Mouse (Mus musculus) forebrain, embryonic 16.5 days (tissue): ENCODE results near the gene Thsd7a. TPM values are rescaled to one million over a fixed set of nuclear protein-coding genes. Genes with fewer than 3 reads are reported as not detected.

Source experiments
- ATAC-seq: fragments of 200-750 bp; cut with Nextera tagmentation; 2 replicates; pipeline ENCODE4 v1.8.0; 2017; ENCODE audit warnings: mild to moderate bottlenecking, moderate library complexity
- H3K27ac ChIP-seq: fragments of 300-500 bp; sonication (generic); 2 replicates; pipeline ENCODE4 v1.5.1; 2014; ENCODE audit warnings: low read length, control low read depth
- H3K27me3 ChIP-seq: fragments of 300-500 bp; sonication (generic); replicated peaks from 2 replicates; pipeline ENCODE4 v1.6.1; 2014; ENCODE audit warnings: low read length; ENCODE audit not compliant: control insufficient read depth, insufficient read depth
- H3K36me3 ChIP-seq: fragments of 300-500 bp; sonication (generic); 2 replicates; pipeline ENCODE4 v1.6.1; 2014; ENCODE audit not compliant: control insufficient read depth, insufficient read depth
- H3K4me1 ChIP-seq: fragments of 300-500 bp; sonication (generic); replicated peaks from 2 replicates; pipeline ENCODE4 v1.6.1; 2014; ENCODE audit warnings: low read length; ENCODE audit not compliant: control insufficient read depth, insufficient read depth
- H3K4me2 ChIP-seq: fragments of 300-500 bp; sonication (generic); 2 replicates; pipeline ENCODE4 v1.6.1; 2014; ENCODE audit warnings: mild to moderate bottlenecking, low read length, control low read depth
- H3K4me3 ChIP-seq: fragments of 300-500 bp; sonication (generic); replicated peaks from 2 replicates; pipeline ENCODE4 v1.5.1; 2014; ENCODE audit warnings: mild to moderate bottlenecking, low read length, control low read depth
- H3K9ac ChIP-seq: fragments of 300-500 bp; sonication (generic); replicated peaks from 2 replicates; pipeline ENCODE4 v1.6.1; 2014; ENCODE audit warnings: low read depth, low read length, control low read depth
- H3K9me3 ChIP-seq: fragments of 300-500 bp; sonication (generic); 2 replicates; pipeline ENCODE4 v1.6.1; 2016; ENCODE audit warnings: low read length; ENCODE audit not compliant: control insufficient read depth
- WGBS: fragments of 180-500 bp; shearing (Covaris S2); extraction: QIAGEN DNeasy Blood & Tissue Kit; methylation state at CpG from one replicate; pipeline ENCODE4 v1.1.7; 2014; 5-methylcytosine and 5-hydroxymethylcytosine counted together
- polyA plus RNA-seq: library from polyadenylated mRNA; unstranded; fragments of >200 nt; fragmentation: Nextera tagmentation; extraction: Ambion mirVana; gene quantifications from 2 replicates; pipeline ENCODE4 v1.2.1, GENCODE M21; 2015

The Thsd7a gene
- polyA plus RNA-seq, 1 experiment from 2014 or later, result 12.8 TPM

GRCm38 (mm10) chr6:12454132-12454531 lies 295.1 kb downstream of the Thsd7a start:
- ATAC-seq, result no peak
- 79% methylated on average over 3 of the region's 3 CpGs for WGBS
- Histone ChIP-seq H3K27ac (no peak overlapping the region), H3K4me3 (no peak overlapping the region), H3K4me2 (no peak overlapping the region), H3K4me1 (no peaks in the 10 kb centered on the region), H3K9ac (no peak overlapping the region), H3K9me3 (no peaks in the 10 kb centered on the region), H3K36me3 (no peaks in the 10 kb centered on the region), H3K27me3 (no peaks in the 10 kb centered on the region)

- WGBS, result 82% methylated on average over 3 of the region's 3 CpGs
- no peak for ATAC-seq
- no peak overlapping the region for H3K4me2 ChIP-seq
Measured at GRCm38 (mm10) chr6:12448851-12449250, 300.4 kb downstream of the Thsd7a start.

GRCm38 (mm10) chr6:12445486-12445885 lies 303.7 kb downstream of the Thsd7a start:
- H3K4me2 ChIP-seq, result no peak overlapping the region
- no peak overlapping the region for H3K4me3 ChIP-seq
- H3K4me1 ChIP-seq, result no peaks in the 10 kb centered on the region
- 93% methylated on average over 2 of the region's 2 CpGs for WGBS
- H3K9me3 ChIP-seq, result no peaks in the 10 kb centered on the region
- no peaks in the 10 kb centered on the region for H3K27me3 ChIP-seq
- H3K27ac ChIP-seq, result no peak overlapping the region
- no peak overlapping the region for H3K9ac ChIP-seq
- ATAC-seq, result no peak
- no peaks in the 10 kb centered on the region for H3K36me3 ChIP-seq

More at GRCm38 (mm10) chr6:12448851-12449250, 300.4 kb downstream of the Thsd7a start:
- H3K27ac ChIP-seq, result no peak overlapping the region
- H3K9me3 ChIP-seq, result no peaks in the 10 kb centered on the region
- H3K36me3 ChIP-seq, result no peaks in the 10 kb centered on the region
- H3K27me3 ChIP-seq, result no peaks in the 10 kb centered on the region
- H3K9ac ChIP-seq, result no peak overlapping the region
- no peaks in the 10 kb centered on the region for H3K4me1 ChIP-seq
- H3K4me3 ChIP-seq, result no peak overlapping the region

GRCm38 (mm10) chr6:12439561-12439960 lies 309.6 kb downstream of the Thsd7a start:
- no peak overlapping the region for H3K27ac ChIP-seq
- H3K4me2 ChIP-seq, result no peak overlapping the region
- H3K36me3 ChIP-seq, result no peaks in the 10 kb centered on the region
- H3K9me3 ChIP-seq, result no peaks in the 10 kb centered on the region
- ATAC-seq, result no peak
- H3K4me1 ChIP-seq, result no peaks in the 10 kb centered on the region
- no peaks in the 10 kb centered on the region for H3K27me3 ChIP-seq
- no peak overlapping the region for H3K4me3 ChIP-seq
- no peak overlapping the region for H3K9ac ChIP-seq

GRCm38 (mm10) chr6:12419070-12419469 lies 330.1 kb downstream of the Thsd7a start:
- Histone ChIP-seq H3K4me2 (no peak overlapping the region), H3K27me3 (no peaks in the 10 kb centered on the region), H3K36me3 (no peaks in the 10 kb centered on the region), H3K27ac (no peak overlapping the region), H3K4me3 (no peak overlapping the region), H3K4me1 (no peaks in the 10 kb centered on the region), H3K9me3 (no peaks in the 10 kb centered on the region), H3K9ac (no peak overlapping the region)
- whole genome bisulfite sequencing, result 94% methylated on average over 10 of the region's 10 CpGs
- no peak for ATAC-seq

- no peaks in the 10 kb centered on the region for H3K4me1 ChIP-seq
- 44% methylated on average over 4 of the region's 4 CpGs for WGBS
- ATAC-seq, result no peak
Measured at GRCm38 (mm10) chr6:12416976-12417375, 332.2 kb downstream of the Thsd7a start.

GRCm38 (mm10) chr6:12404441-12404840 lies 344.8 kb downstream of the Thsd7a start:
- Histone ChIP-seq H3K4me2 (no peak overlapping the region), H3K4me1 (no peaks in the 10 kb centered on the region), H3K9me3 (no peaks in the 10 kb centered on the region), H3K27me3 (no peaks in the 10 kb centered on the region), H3K4me3 (no peak overlapping the region), H3K36me3 (no peaks in the 10 kb centered on the region), H3K27ac (no peak overlapping the region), H3K9ac (no peak overlapping the region)
- WGBS, result 66% methylated on average over 2 of the region's 2 CpGs
- no peak for ATAC-seq

More at GRCm38 (mm10) chr6:12416976-12417375, 332.2 kb downstream of the Thsd7a start:
- H3K36me3 ChIP-seq, result no peaks in the 10 kb centered on the region
- no peak overlapping the region for H3K9ac ChIP-seq
- no peaks in the 10 kb centered on the region for H3K9me3 ChIP-seq
- no peak overlapping the region for H3K4me3 ChIP-seq
- no peak overlapping the region for H3K27ac ChIP-seq
- H3K27me3 ChIP-seq, result no peaks in the 10 kb centered on the region
- H3K4me2 ChIP-seq, result no peak overlapping the region

GRCm38 (mm10) chr6:12402996-12403395 lies 346.2 kb downstream of the Thsd7a start:
- Histone ChIP-seq H3K9me3 (no peaks in the 10 kb centered on the region), H3K27me3 (no peaks in the 10 kb centered on the region), H3K36me3 (no peaks in the 10 kb centered on the region), H3K9ac (no peak overlapping the region), H3K27ac (no peak overlapping the region), H3K4me2 (no peak overlapping the region), H3K4me3 (no peak overlapping the region), H3K4me1 (no peaks in the 10 kb centered on the region)
- ATAC-seq, result no peak
- WGBS, result 100% methylated on average over 1 of the region's 1 CpGs

GRCm38 (mm10) chr6:12397776-12398522 lies 351.3 kb downstream of the Thsd7a start:
- Histone ChIP-seq H3K36me3 (no peaks in the 10 kb centered on the region), H3K9me3 (no peaks in the 10 kb centered on the region), H3K27me3 (no peaks in the 10 kb centered on the region), H3K4me2 (no peak overlapping the region), H3K4me3 (no peak overlapping the region), H3K27ac (no peak overlapping the region), H3K4me1 (no peaks in the 10 kb centered on the region), H3K9ac (no peak overlapping the region)
- no peak for ATAC-seq
- WGBS, result 93% methylated on average over 8 of the region's 8 CpGs
